Mouse (Mus musculus): Measurements from ENCODE around the gene Zfp618. TPM values are rescaled to one million over a fixed set of nuclear protein-coding genes. Genes with fewer than 3 reads are reported as not detected.

The Zfp618 gene
- 6.5 and 7.7 TPM in 2 replicates for total RNA-seq (2021)
- long read RNA-seq, experiment 1, partial matches to known transcripts: 0 of 2 reads
- long read RNA-seq, experiment 1, other reads (novel, unspliced or antisense): 2 of 2 reads
- long read RNA-seq, experiment 2, partial matches to known transcripts: 0 of 3 reads
- long read RNA-seq, experiment 2, other reads (novel, unspliced or antisense): 3 of 3 reads

DNA sequence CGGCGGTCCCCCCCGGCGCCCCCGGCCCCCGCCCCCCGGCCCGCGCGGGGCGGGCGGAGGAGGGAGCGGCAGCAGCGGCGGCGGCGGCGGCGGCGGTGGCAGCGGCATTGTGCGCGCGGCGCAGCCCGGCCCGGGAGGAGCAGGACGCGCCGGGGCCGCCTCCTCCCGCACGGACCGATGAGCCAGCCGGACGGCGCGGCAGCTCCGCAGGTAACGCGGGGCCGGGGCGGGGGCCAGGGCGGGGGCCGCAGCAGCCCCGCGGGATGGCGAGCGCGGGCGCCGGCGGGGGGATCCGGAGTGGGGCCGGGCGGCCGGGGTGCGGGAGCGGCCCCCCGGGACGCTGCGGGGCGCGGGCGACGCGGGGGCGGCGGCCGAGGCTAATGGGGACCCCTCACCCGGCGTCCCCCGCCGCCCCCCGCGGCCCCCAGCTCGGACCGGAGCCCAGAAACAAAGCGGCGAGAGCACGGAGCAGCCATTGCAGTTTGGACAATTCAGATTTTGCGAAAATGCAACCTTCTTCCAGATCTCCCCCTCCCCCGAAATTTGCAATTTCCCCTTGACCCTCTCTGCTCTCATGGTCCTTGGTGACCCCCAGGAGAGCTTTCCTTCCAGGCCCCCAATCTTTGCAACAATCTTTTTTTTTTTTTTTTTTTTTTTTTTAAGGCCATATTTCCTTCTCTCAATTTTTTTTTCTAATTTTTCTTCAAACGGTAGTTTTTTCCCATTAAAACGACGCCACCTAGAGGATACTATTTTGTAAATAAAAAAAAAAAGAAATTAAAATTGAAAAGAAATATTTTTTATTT, at the start of gene Zfp618:
Gene Zfp618, plus strand, starts transcription at position 77 of the 806 bp plus-strand sequence.
- peak; percentile 58 for DNase-seq

DNA sequence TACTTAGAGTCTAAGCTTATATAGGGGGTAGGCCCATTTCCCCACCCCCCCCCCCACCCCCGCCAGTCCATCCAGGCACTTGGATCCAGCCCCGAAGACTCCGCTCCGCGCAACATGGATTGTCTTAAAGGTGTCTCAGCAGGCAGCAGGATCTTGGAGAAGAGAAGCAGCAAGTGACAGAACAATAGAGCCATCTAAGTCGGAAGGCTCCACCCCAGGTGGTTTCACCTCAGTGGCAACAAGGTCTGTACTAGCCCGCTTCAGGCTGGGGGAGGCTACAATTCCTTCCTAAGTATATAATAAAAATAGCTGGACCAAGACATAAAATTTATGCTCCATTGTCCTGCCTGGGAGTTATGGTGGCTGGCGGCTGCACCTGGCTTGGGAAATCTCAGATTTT, 48.3 kb upstream of the Zfp618 start:
- no peak for DNase-seq

DNA sequence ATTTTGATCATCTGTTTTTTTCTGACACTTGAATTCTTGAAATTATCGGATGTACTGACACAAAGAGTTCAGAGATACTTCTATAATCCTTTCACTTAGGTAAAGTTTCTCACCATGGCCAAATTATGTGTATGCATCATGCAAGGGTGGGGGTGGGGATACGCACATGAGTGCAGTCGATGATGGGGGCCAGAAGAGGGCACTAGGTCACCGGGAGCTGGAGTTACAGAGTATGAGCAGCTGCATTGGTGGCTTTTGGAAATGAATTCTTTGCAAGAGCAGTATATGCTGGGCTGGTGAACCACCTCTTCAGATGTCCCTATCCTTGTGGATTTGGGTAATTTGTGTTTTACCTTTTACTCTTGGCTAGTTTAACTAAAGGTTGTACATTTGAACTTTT, 31.6 kb upstream of the Zfp618 start:
- DNase-seq: peak; percentile 12

DNA sequence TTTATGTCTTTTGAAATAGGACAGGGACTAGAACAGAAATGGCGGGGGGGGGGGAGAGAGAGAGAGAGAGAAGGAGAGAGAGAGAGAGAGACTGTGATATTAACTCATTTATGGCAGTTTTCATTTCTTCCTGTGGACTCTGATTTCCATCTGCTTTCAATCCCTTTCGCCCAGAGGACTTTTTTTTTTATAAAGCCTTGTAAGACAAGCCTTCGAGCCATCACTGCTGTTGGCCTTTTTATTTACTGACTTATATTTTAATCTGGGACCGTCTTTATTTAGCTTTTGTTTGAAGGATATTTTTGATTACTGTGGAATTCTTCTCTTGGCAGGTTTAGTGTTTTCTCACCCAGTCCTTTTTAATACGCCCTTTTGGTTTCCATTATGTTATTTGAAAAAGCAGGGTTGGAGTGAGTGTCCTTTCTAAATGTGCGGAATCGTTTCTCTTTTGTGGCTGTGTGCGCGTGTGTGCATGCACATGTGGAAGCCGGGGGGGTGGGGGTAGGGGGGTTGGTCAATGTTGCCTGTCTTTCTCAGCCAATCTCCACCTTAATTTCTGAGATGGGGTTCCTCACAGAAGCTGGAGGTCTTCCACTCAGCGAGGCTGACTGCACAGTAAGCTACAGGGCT, 29.7 kb upstream of the Zfp618 start:
- DNase-seq: no peak

DNA sequence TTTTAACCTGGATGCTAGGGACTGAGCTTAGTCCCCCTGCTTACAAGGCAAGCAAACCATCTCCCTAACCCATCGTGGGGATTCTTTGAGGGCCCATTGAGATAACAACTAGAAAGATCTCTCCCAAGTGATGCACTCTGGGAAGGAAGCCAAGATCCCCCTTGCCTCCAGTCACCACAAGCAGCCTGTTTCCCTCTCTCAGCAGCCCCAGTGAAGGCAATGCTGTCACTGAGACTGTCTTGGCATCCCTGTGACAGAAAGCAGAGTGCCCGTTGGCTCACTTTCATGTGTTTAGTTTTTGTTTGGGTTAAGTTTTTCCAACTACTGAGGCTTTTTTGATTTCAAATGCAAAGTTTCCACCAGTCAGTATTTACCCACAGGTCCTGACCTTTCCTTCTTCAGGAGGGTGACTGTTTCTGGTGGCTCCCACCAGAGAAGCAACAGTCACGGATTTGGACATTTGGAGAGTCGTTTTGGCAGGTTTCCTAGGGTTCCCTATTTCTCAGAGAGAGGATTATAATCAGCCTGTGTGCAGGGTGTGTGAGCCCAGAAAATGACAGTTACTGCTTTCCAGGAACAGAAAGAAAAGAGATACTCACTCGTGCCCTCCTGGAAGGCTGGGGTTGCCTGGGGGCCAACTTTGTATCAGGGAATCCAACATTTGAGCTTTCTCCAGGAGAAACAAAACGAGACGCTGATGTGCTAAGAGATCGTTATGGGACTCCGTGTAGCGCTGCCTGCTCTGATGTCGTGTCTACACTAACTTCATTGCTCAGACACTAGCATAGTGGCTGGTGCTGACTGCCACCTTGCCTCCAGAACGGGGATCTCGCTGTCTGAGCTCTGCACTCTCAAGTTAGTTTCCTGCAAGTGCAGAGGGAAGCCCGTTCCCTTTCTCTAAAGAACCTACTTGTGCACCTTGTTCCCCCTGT, 23.1 kb upstream of the Zfp618 start:
- DNase-seq: no peak

DNA sequence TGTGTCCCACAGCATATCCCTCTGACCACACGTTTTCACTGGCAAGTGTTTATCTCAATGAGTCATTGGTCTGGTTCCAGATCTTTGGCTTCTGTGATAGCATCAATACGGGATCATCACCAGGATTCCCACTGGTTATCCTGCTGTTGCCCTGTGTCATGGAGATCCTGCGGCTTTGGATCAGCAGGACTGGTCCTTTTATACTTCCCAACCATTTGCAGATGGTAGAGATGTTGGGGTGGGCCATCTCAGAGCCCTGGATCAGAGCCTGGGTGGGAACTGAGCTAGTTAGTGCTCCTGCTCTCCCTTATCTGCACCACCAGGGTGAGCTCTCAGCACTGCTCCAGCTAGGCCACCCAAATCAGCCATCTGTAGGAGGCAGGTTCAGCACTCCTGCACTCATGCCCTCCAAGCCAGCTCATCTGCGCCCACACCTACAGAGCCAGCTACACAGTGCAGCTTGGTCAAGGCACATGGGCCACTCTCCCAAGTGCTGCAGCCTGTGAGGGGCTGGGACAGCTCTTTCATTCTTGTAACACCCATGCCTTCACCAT, 21.0 kb upstream of the Zfp618 start:
- DNase-seq: peak; percentile 24

DNA sequence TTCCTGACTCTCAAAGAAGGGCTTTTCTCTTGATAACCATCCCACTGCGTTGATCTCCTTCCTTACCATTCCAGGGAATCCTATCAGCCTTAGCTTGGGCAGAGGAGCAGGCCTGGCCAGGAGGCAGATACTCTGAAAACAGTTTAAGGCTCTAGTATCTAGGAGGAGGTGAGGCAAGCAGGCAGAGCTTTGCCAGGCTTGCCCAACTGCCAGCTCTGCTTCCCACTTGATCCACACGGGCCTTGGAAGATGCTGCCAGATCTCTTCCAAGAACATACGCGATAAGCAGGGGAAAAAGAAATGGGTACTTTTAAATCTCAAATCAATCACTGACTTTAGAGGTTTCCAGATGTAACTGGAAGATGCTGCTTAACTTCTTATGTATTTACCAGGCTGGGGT, 1.6 kb upstream of the Zfp618 start:
- peak; percentile 19 for DNase-seq

DNA sequence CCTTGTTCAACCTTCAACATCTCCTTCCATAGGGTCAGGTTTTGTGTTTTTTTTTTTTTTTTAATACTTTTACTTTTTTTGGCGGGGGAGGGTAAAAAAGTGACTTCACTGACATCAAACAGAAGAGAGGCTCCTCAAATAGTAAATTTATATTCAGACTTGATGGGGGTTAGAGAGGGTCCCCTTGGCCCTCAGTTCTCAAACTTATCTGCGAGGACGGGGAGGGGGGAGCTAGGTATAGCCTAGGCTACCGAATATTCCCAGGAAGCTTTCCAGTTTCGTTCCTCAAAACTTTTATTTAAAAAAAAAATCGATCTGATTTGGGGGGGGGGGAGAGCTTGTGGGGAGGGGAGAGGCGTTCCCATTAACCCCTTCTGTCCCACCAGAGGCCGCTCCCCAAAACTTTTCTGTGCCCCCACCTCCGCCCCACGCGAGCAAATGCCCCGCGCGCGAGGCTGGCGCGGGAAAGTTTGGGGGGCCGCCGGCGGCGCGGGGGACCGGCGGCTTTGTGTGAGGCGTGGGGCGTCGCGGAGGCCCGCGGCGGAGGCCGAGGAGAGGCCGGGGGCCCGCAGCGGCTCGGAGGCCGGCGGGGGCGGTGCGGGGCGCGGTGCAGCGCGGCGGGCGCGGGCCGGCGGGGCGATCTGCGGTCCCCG, 403 bp upstream of the Zfp618 start:
- peak; percentile 37 for DNase-seq

DNA sequence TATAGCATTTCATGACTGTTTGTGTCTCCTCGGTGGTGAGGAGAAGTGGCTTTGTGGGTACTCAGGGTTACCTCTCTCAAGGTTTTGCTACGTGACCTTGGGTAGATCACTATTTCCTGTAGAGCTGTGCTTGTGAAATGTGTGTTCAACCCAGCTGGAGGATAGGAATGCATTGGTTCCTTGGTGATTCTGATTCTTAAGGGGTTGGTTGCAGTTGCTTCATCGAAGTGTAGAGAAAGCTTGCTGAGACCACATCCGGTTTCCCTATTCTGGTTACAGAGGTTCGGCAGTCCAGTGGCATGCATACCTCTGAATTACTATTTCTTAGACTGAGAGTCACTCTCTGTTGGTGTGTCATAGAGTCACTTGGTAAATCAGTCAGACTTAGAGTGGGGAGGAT, 4.2 kb downstream of the Zfp618 start:
- DNase-seq: no peak

DNA sequence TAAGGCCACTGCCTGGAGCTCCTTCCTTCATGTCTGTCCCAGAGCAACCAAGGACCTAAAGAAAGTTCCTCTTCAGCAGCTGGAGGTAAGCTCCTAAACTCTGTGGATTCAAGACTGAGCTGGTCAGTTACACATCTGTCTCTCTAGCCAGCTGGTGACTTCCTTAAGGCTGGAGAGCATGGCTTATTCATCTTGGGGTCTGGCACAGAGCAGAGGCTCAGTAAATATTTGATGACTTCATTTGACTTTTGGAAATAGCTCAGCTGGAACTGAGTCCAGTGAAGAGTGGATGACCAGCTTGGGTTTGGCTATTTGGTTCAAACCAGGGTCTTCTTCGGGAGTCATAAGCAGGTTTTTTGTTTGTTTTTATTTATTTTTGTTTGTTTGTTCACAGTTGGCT, 6.6 kb downstream of the Zfp618 start:
- DNase-seq: no peak

DNA sequence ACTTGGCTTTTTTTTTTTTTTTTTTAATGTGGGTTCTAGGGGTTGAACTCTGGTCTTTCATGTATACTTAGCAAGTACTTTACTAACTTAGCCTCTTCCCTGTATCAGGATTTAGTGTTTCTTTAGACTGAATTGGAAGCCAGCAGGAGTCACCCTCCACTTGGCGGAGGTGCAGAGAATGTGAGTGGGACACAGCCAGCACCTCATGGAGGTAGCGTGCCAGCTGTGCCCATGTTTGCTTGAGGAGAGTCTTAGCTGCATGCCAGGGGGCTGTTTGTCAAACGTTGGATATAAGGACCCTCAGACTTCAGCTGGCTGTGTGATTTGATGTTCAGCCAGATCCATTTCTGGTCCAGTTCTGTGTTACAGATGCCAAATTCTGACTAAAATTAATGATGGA, 7.7 kb downstream of the Zfp618 start:
- DNase-seq: no peak

DNA sequence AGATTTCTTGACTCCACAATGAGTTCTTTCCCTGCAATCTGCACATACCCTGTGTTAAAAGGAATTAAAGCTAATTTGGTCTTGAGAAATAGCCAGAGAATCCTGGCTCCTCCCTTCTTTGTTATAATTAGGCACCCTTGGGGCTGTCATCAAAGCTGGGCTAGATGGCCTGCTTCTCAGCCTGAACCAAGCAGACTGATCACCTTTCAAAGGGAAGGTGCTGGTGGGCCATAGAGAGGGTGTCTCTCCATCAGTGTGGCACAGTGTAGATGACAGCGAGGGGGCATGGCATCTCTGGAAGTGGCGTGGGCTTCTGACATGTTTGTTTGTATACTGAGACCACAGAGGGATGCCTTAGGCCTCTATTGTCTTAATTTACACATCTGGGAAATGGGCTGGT, 9.5 kb downstream of the Zfp618 start:
- no peak for DNase-seq

DNA sequence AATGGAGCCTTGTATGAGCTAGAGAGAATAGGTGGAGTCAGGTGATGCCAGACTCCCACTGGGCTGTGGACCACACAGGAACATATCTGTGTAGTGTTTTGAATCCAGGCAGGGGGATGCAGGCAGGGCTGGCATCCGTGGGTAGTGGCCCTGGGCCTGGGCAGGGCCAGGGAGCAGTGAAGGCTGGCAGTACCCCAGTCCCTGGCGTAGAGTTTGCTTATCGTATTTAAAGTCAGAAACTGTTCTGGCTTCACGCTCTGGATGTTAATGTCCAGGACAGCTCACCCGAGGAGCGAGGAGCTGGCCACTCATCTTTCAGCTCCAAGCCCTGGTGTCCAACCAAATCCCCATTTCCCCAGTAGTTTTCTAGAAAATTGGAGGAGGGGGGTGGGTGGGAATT, 10.2 kb downstream of the Zfp618 start:
- no peak for DNase-seq

DNA sequence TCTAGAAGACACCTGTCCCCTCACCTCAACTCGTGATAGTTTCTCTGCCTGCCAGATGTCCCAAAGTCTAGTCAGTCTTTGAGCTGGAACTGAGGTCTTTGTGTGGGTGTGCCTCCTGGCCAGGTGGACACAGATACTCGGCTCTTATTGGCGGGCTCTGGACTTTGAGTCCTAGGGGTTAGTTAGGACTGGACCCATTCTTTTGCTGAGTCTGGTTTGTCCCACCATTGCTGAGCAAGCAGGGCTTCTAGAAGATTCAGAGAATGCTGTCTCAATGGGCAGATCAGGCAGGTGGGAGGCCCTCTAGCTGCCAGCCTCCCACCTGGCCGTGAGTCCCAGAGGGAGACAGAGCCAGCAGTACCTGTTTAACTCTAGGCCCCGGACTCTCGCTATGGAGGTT, 12.1 kb downstream of the Zfp618 start:
- no peak for DNase-seq

DNA sequence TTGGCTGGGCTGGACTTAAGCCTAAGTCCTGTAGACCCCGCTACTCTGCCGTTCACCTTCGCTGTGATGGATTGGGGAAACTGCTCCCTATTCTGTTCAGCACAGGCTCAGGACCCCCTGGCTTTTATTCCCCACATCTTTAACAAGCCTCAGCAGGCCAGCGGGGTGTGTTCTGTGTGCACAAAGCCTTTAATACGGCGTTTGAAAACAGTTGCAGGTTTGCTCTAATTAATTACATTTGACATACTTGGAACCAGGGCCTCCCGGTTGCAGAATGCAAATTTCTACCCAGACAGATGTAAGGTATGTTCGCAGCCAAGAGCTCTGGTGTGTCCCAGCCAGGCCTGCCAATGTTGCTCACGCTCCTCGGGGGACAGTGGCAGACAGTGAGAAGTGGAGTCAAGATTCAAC, 13.1 kb downstream of the Zfp618 start:
- DNase-seq: no peak

DNA sequence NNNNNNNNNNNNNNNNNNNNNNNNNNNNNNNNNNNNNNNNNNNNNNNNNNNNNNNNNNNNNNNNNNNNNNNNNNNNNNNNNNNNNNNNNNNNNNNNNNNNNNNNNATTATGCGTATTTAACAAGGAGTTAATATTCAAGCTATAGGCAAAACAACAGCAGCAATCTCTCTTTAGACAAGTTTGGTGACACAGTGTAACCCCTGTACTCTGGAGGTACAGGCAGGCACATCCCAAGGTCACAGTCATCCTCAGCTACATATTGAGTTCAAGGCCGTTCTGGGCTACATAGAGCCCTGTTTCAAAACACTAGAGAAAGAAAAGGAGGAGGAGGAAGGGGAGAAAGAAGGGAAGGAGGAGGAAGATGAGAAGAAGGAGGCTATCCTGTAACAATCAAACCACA, 16.2 kb downstream of the Zfp618 start:
- DNase-seq: no peak

DNA sequence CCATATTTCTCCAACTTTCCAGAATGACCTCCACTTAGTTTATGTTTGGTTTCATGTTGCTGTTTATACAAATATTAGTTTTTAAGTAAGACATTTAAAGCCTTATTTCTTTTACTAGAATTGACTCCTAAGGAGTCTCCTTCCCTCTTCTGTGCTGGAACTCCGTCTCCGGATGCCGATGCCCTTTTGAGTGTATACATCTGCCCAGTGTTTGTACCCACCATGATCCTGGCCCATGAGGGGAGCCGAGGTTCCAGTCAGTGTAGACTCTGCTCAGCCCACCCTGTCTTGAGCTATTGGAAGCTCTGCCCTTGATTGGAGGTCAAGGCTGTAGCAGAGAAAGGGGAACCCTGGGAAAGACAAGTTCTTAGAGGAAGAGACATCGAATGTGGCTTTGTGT, 18.2 kb downstream of the Zfp618 start:
- DNase-seq: no peak

DNA sequence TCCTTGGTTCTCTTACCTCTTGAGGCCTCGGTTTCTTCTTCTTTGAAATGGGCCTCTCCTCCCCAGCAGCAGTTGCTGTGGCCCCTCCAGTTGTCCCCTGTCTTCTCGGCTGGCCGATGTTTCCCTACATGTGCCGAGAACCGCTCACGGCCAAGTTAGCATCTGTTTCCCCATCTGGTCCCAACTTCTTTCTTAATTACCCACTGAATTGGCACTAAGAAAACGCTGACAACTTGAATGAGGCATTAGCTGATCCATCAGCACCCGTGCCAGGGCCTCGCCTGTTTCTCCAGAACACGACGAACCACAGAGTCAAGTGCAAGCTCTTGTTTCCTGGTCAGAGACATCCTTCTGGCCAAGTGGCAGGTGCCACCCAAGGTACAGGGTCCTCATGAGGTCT, 26.0 kb downstream of the Zfp618 start:
- no peak for DNase-seq

DNA sequence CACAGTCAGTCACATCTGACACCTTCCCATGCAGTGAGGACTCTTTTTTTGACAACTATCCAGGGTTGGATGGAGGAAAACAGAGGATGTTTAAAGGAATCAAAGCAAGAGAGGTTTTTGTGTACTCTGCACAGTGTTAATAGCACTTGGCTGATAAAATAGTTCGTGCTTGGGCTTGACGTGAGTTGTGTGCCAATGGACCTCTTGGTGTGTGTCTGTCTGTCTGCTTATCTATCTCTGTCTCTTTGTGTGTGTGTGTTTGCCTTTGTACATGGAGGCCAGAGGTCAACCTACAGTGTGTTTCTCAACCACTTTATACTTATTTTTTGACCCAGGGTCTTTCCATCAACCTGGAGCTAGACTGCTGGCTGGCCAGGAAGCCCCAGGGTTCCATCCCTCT, 27.8 kb downstream of the Zfp618 start:
- DNase-seq: no peak

DNA sequence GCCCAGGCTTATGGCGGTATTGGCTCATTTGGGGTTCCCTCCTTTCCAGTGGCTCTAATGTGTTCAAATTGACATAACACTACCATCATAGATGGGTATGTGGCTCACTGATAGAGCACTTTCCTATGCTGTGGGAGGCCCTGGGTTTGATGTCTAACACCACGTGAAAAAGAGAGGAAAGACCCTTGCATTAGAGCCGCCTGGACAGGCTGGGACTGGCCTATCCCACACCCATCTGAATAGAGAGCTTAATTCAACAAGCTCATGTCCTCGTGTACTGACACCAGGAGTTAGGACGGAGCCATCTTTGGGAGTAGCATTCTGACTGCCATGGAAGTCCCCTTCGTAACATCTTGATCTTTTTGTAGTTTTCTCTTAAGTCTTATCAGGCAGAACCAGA, 32.2 kb downstream of the Zfp618 start:
- no peak for DNase-seq

DNA sequence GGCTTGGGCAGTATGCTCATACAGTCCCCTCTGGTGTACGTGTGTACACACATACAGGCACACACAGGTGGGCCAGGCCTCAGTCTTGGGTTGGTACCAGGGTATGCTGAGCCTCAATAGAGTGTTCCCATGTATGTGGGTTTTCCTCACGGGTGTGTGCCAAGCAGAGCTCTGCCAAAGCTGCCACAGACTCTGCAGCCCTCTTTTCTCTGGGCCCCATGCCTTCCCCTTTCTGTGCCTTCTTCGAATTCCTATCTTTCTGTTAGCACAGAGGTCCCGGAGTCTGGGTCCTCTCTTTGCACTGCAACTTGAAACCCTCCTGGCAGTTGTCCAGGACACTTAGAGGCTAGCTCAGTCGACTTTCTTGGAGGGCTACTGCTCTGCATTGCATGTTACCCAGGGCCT, 33.1 kb downstream of the Zfp618 start:
- peak; percentile 69 for DNase-seq

DNA sequence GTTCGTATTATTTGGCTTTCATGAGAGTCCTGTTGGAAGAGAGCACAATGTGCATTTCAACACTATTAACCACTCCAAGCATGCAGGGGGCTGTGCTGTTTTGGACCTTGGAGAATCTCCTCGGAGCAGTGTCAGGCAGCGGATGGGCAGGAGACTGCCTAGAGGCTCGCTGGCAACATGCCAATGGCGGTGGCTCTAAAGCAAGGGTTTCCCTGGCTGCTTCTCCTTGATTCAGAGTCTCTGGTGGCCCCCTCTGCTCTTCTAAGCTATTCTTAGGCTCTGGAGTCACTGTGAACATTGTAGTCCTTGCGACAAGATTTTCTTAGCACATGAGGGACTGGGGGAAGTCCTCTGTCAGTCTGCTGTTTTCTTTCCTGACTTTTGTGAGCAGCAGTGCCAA, 33.5 kb downstream of the Zfp618 start:
- peak; percentile 67 for DNase-seq
